Mouse (Mus musculus): ENCODE measurements around the gene Ntng1.
A peak's percentile ranks its signal among the peaks of the same experiment; 100 is the strongest.

The Ntng1 gene

DNA sequence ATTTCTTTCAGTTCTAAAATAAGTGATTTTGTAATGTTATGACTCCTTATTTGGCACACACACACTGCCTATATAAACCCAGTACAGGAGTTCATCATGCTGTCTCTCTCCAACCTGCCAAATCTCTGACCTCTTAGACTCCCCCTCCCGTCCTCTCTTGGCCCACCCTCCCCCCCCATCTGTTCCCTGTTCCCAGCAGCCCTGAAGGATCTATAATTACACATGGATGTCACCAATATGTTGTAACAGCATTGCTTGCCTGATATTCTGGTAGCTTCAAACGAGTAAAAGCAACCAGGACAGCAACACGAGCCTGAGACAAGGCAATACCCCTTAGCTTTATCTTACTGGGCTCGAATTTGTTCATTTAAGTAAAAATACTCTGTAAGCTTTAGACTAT lies 220.0 kb downstream of the Ntng1 start:
- no peak for DNase-seq (ENCODE audit: low spot score)

DNA sequence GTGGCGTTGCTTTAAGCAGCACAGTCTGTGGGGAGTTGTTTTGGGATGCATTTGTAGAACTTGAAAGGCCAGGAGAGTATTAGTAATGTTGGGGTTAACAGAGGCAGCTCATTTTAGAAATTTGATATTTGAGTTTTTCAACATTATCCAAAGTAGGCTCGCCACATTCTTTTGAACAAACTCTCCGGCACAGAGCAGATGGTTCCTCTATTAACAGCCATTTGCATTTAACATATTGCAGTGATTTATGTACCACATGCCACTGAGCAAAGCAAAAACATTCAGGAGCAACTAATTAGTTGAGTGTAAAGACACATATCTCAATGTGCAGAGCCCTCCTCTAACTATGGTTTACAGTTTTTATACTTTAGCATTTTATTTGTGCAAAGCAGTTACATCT lies 224.8 kb downstream of the Ntng1 start:
- no peak for DNase-seq (ENCODE audit: low spot score)

DNA sequence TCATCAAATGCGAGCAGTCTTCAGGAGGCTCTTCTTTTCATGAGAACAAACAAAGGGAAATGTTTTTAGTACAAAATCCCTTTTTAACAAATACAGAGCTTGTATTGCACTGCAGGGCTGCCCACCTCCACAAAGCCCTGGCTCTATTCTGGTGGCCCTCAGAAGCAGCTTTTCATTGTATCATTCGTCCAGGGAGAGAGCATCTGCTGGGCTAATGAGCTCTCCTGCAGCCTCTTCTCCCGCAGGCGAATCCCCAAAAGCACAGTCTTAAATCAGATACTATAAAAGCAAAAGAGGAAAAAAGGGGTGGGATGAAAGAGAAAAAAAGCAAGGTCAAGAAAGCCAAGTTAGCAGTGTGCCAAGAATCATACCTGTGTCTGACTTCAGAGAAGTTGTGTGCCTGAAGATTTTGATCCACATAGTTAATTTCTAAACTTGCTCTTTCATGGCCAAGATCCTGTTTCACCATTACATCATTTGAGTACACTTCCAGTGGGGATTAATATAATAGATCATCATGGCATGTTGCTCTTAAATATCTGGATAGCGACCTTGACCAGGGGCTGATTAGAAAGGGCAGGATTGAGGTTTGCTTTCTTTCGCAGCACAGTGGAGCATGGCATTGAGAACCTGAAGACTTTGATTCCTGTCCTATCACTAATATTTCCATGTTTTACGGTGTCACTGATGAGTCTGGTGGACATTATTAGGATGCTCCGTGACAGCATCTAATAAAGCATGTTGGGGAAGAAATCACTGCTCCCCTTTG lies 225.7 kb downstream of the Ntng1 start:
- DNase-seq (ENCODE audit: low spot score): no peak

DNA sequence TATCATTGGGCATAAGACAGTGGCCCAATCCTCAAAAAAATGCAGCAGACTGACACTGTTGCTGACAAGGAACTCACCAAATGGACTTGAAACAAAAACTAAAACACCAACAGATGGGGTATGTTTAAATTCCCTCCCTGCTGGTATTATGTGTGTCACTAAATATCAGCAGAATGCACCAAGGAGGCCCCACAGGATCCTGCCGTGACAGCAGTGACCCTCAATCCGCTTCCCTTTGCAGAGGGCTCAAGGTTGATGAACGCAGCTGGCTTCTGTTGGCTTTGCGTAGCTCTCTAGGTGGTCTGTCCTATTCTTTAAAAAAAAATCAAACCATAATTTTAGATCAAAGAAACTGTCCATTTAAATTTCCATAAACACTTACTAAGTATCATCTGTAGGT lies 226.7 kb downstream of the Ntng1 start:
- no peak for DNase-seq (ENCODE audit: low spot score)

DNA sequence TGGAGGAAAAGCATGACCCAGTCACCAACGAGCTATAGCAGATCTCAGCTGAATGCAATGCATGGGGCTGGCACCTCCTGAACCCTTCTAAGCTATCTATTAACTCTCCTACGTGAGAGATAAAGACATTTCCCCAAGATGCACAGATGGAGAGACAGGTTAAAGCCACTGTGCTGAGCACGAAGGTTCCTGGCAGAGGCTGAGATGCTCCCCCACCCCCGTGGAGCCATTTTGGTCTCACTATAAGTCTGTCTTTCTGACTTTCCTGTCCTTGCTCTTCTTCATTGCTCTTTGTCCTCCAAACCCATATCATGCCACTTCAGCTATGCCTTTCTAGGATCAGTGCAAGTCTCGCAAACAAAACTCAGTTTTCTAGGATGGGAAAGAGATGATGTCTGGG lies 229.6 kb downstream of the Ntng1 start:
- no peak for DNase-seq (ENCODE audit: low spot score)

DNA sequence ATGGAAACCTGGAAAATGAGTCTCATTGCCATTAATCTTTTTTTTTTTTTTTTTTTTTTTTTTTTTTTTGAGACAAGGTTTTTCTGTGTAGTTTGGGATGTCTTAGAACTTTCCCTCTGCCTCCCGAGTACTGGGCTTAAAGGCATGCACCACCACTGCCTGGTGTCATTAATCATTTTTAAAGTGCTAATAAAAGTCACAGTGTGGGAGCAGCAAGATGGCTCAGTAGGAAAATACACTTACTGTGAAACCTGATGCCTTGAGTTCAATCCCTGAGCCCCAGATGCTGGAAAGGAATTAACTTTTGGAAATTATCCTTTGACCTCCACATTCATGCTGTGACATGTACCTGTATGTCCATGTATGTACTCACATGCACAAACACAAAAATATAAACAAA lies 253.2 kb downstream of the Ntng1 start:
- no peak for DNase-seq (ENCODE audit: low spot score)

DNA sequence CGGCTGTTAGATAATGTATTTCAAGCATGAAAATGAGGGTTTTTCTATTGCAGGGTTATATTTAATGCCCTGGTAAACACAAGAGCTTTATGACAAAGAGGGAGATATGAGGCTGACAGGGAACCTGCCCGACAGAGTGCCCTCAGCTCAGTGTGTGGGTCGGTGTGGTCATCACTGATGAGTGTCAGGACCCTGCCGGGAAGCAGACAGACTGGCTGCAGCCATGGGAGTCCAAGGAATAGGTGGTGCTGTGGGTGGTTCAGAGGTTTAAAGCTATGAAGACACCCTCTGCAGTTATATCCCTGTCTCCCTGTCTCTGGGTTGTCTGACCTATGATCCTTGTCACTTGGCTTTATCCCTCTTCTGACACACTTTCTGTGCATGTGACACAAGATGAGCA lies 258.1 kb downstream of the Ntng1 start:
- no peak for DNase-seq (ENCODE audit: low spot score)

DNA sequence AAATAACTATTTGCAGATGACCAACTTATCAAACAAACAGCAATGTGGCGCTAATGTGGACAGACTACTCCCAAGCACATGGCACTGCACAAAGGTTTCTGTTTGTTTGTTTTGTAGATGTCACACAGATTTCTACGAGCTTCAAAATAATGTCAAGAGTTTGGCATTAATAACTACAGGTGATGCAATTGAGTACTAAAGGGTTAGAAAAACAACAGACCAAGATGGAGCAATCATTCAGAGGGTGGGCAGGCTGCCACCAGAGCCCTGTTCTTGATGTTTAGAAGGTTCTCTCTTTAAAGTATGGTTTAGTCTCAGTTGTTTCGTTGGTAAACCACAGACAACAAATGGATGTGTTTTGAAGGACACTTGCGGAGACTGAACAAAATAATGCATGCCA lies 264.8 kb downstream of the Ntng1 start:
- peak; percentile 77 for DNase-seq (ENCODE audit: low spot score)

DNA sequence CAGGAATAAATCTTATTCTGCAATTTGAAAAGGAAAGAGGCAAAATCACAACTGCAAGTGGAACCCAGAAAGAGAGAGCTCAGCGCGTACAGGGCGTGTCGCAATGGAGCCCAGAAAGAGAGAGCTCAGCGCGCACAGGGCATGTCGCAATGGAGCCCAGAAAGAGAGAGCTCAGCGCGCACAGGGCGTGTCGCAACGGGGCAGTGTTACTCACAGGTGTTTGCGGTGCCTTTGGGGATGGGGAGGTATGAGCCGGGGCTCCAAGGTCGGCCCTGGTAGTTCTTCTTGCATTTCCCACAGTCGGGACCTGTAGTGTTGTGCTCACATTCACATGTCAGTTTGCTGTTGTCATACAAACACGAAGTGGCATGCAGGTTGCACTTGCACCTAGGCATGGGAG lies 271.8 kb downstream of the Ntng1 start:
- DNase-seq (ENCODE audit: low spot score): peak; percentile 18

DNA sequence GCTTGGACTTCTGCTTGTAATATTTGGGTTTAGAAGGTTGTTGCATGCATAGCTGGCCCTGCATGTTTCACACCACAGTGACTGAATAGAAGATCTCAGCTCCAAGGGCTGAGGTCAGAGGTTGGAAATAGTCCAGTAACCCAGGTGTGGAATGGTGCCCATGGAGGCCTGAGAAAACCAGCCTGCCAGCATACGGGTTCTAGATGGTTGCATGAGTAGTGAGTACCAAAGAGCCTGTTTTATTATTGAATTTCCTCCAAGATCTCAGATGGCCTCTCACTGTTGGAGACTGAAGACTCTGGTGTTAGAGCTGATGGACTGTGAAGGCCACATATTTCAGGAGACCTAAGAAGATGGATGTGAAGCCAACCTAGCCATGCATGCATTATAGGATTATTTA lies 285.5 kb downstream of the Ntng1 start:
- DNase-seq (ENCODE audit: low spot score): no peak

DNA sequence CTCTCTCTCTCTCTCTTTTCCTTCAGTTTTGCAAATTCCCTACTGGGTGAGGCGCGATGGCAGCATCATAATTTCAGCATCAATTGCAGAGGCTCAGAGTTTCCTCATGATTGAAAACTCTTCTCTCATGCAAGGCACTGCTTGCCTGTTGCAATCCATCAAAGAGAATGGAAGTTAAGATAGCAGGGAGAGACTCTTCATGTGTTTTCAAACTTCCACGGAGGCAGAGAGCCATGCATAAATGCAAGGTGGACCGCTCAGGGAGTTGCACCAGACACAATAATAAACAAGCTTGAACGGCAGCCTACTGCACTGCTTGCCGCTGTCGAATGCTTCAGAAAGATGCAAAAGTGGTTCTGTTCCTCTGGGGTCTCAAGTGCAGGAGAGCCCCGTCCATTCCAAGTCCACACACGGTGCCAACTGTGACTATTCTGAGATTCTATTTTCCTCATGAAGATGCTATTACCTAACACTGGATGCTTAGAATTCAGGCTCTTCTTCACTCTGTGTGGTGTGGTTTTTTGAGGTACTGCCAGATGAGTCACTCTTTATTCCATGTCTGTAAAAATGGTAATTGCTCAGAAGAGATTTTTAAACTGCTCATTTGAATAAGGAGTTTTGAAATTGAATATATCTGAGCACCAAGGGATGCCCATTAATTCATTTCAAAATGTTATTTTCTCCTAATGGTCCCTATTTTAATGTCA lies 289.2 kb downstream of the Ntng1 start:
- DNase-seq (ENCODE audit: low spot score): no peak

DNA sequence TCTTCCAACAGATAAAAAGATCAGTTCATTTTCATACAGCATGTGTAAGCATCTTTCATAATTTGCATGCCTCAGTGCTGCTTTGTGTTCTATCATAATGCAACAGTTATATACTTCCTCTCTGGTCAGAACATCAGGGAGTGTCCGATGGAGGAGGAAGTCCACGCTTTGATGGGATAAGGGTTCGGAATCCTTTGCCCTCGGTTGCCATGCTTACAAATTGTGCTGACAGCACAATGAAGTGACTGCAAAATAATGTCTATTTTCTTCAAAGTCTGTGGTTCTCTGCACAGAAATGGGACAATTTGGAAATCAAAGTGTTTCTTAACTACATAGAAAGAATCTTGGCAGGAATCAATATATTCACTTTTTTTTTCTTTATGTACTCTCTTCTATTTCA lies 297.2 kb downstream of the Ntng1 start:
- DNase-seq (ENCODE audit: low spot score): no peak

DNA sequence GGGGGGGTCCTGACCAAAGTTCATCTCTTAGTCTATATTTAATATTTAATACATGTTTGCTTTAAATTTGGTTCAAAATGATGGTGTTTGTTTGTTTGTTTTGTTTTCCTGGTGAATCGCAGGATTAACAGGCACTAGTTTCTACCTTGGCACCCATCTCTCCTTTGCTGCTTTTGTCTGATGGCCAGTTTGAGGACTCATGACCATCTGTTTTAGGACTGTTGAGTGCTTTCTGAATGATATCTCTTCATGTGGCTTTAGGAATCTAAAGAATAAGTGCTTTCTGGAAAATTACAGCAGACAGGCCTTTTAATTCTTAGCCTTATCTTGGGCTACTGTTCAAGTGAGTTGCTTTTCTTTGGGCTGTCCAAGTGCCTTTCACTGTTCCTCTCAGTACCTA lies 318.0 kb downstream of the Ntng1 start:
- DNase-seq (ENCODE audit: low spot score): no peak

DNA sequence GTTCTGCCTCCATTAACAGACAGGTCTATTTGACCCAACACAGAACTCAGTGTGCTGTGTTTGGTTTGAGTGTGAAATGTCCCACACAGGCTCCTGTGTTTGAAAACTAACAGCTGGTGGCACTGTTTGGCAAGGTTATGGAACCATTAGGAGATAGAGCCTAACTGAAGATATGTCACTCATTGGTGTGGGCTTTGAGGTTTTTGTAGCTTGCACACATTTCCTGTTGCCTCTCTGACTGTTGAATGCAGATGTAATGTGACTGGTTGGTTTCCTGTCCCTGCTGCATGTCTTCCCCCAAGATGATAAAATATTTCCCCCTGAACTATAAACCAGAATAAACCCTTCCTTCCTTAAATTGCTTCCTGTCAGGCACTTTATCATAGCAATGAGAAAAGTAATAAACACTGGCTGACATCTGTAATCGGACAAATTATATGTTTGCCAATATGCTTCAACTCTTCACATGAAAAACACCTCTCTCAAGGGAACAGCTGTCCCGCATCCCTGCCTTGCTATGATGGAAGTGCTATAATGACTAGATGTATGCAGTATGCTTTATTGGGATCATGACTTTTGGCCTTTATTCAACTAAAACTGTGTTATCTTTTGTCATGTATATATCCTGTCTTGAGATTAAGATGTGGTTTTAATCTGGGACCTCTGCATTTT lies 320.9 kb downstream of the Ntng1 start:
- no peak for DNase-seq (ENCODE audit: low spot score)

DNA sequence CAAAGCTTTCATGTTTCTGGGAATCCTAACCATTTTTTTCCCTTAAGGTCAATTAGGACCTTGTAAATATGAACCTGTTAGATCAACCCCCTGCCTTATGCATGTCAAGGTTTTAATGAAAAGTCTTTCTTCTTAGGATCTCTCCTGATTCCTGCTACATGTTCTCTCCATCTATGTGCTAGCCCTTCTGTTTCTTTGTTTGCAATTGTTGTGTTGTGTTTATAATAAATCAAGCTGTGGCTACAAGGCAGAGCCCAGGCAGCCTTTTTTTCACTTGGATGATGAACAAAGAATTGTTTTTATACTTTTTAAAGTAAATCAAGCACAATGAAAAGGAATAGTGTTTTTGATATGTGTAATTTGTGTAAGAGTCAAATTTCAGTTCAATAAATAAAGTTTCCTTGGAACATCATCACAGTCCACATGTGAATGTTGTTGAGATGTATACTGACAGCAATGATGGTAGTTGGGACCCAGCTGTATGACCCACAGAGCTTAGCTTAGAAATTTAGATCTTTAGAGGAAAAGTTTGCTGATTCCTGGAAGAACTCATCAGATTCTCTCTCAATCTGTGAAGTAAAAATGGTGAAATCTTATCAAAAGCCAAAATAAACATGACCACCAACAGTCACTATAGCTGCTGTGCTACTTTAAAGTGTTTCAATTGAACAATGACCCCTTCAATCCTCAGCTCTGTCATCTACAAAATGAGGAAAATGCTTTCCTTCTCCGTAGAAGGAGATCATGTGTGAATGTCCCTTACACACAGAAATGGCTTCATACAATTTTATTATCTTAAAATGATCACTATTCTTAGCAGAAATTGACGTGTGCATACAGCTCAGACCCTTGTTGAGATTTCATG lies 324.8 kb downstream of the Ntng1 start:
- no peak for DNase-seq (ENCODE audit: low spot score)

DNA sequence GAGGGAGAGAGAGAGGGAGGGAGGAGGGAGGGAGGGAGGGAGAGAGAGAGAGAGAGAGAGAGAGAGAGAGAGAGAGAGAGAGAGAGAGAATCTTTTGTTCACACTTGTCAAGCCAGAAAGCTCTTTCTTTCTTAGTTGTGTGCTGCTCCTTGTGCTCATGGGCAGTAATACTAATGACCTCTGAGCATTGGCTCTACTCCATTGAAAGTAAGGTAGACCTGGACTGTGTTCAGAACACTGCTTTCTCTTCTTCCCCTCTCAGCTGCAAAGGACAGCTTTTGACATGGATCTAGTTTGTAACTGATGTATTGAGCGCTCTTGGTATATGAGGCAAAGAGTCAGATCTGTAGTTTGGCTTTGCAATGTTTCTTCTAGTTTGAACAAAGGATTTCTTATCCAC lies 334.7 kb downstream of the Ntng1 start:
- no peak for DNase-seq (ENCODE audit: low spot score)

DNA sequence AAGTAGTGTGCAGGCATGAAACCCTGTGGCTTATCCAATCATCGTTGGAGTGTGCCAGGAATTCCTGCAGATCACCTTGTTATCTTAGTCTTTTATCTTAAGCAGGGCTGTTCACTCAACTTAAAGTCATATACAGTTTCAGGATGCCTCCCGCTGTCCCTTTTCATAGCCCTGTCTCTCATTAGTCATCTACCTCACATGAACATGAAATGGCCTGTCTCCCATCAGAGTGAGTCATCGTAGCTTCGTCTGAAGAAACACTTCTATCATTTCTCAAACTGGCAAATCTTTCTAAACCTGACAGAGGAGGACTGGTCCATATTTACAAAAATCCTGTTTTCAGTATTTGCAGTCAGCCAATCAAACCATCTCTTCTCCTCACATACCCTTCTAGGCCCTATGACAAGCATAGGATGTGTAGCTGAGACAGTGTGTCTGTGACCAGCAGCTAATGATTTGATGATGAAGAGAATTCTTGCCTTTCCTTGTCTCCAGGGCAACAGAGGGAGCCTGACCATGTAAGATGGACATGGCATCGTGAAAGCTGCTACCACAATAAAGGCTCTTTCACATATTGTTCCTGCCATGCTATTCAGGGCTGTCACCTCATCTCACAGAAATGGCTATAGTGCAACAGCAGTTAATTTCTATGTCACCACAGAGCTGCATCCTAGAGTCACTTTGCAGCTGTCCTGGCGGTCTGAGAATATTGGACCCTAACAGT lies 336.4 kb downstream of the Ntng1 start:
- no peak for DNase-seq (ENCODE audit: low spot score)

DNA sequence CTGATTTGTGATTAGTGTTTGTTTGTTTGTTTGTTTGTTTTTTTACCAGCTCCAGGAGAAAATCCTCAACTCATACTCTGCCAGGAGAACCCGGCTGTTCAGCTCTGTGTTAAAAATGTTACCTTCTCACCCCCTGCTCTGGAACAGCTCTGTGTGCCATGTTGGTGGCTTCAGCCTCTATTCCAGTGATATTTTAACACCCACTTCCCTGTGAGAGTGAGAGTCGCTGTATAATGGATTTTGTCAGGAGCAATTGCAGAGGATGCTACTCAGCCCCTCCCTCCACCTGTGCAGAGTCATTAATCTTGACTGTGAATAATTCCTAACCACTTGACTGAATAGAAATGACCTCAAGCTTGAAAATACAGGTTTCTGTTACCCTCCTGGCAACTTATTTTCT lies 339.7 kb downstream of the Ntng1 start:
- DNase-seq (ENCODE audit: low spot score): no peak

DNA sequence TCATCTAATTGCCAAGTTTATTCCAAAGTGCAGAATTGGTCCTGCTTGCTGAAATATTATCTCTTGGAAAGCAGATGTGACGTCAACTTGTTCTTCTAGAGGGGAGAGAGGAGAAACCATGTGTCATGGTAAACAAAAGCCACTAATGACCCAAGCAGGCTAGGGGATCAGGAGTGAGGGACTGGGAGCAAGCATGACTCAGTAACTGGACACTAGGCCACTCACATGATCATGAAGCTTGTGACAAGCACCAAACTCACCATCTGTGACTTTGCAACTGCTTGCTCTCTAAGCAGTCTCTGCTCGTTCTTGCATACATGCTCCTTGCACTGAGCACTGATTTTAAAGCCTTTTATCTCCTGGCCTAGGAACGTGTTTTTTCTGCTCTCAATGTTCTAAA lies 340.2 kb downstream of the Ntng1 start:
- peak; percentile 12 for DNase-seq (ENCODE audit: low spot score)

DNA sequence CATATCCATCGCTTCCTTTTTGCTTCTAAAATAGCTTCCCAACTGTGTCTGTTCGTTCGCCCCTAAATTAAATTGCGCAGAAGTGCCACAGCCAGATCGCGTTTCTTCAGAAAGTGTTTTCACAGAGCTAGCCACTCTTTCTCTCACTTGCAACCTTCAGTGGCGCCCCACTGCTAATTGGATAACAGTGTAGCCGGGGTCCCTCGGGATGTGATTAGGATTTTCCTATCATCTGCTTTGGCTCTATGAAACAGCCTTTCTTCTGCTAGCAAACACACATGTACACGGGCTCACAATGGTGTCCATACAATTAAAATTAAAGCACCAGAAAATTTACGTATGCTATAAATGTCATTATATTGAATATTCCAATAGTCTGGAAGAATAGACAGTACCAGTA lies 346.5 kb downstream of the Ntng1 start:
- DNase-seq (ENCODE audit: low spot score): no peak

DNA sequence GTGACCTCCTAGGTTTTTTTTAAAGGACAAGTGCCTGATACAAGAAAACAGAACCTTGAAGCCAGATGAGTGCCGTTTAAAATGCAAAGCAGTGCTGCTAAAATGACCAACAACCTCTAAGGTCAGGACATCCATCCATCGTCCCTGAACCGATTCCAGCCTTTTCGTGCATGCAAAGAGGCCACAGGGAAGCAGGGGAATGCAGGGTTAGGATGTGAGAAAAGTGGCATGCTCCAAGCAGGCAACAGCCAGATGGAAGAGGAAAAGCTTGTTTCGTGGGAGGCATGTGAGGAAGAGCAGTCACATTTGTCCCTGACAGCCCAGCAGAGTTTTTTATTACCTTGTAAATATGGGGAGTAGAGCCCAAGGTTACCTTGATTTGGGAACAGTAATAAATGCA lies 360.6 kb downstream of the Ntng1 start:
- DNase-seq (ENCODE audit: low spot score): no peak

Data from adipocyte (in vitro differentiated cells).